Mouse (Mus musculus): ENCODE results near the gene Plxna2. TPM values are rescaled to one million over a fixed set of nuclear protein-coding genes. Genes with fewer than 3 reads are reported as not detected.

Plxna2 gene
- 10 to 100 TPM in 1 of 2 experiments, 1 to 10 TPM in 1; 9.7 to 10.3 TPM for total RNA-seq (2021)
- long read RNA-seq, experiment 1, full-length matches to known transcripts = 2 of 7 reads
- long read RNA-seq, experiment 1, partial matches to known transcripts = 3 of 7 reads
- long read RNA-seq, experiment 1, other reads (novel, unspliced or antisense) = 2 of 7 reads
- long read RNA-seq, experiment 2, partial matches to known transcripts = 0 of 1 reads
- long read RNA-seq, experiment 2, other reads (novel, unspliced or antisense) = 1 of 1 reads

DNA sequence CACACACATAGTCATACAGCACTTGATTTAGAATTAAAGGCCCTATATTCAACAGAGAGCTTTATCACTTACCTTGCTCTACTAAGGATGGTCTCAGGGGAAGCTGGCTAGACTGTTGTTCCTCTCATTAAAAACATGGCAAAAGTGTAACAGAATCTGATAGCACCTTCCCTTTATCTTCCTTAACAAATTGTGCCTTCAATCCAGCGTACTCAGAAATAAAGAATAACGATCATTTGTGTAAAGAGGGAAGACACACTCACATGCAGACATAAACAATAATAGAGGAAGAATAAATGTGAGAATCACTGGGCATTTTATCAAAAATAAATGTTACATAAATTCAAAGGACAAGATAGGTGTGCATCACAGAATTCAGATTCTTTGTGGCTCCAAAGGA is at the start of gene Plxna2:
Gene Plxna2, plus strand, starts transcription at position 301 of the 400 bp plus-strand sequence.
- no peak for DNase-seq (ENCODE audit: low spot score)

DNA sequence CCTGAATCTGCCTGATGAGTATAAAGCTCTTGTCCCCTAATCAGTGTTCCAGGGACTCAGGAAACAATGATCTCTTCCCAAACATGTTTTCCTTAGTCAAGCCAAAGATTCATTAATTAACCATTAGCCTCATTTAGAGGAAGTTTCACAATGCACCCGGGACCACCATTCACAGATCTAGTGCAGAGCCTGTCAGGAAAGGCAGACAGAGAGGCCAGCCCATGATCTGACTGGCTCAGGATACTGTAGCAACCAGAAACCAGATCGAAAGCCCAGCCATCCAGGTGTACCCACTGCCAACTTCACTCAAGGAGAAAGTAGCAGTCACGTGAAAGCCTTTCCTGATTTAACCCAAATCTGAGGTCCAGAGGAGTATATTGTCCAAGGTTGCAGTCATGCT is 44.1 kb upstream of the Plxna2 start:
- DNase-seq (ENCODE audit: low spot score) = no peak

DNA sequence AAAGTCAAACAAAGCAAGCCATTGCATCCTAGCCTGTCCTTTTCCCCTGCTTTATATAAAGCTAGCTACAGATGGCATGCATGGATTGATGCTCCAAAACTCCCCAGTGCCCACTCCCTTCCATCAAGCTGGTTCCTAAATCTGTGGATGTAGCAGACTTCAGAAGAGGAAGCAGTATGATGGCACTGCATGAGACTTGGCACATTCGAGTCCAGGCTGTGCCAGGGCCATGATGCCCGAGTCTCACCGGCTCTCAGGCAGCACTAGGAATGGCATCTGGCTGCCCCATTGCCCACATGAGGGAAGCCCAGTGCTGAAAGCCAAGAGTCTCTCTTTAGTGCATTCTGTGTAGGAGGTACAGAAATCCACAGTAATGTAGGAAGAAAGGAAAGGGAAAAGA is 39.7 kb upstream of the Plxna2 start:
- no peak for DNase-seq (ENCODE audit: low spot score)

DNA sequence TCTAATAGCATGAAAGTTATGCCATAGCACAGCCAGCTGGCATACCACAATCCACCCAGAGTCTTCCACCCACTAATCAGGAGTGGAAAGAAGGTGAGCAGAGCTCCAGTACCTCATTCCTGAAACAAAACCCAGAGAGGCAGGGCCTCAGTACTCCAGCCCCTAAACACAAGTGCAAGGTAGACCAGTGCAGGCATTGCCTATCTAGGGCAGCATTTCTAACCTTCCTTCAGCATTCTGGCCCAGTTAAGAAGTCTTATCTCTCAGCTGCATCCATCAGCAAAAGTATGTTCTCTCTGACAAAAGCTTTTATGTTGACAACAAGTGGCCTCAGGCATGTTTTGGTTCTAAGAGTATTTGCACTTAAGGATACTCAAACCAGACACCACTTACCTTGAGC is 37.5 kb upstream of the Plxna2 start:
- no peak for DNase-seq (ENCODE audit: low spot score)

DNA sequence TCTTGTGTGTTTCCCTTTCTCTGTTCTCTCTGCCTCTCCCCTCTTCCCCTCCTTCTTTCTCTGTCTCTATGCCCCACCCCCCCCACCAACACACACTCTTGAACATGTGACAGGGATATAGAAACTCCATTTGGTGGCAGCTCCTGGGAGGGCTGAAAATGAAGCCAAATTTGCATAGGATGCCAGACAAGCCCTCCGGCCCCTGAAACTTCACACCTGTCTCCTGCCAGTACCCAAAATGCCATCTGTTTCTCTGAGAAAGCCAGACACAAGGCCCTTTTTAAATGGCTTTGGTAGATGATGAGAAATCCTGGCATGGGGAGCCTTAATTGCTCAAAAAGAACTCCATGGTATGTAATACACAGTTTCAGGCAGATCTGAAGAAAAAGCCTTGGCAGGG is 31.3 kb upstream of the Plxna2 start:
- no peak for DNase-seq (ENCODE audit: low spot score)

DNA sequence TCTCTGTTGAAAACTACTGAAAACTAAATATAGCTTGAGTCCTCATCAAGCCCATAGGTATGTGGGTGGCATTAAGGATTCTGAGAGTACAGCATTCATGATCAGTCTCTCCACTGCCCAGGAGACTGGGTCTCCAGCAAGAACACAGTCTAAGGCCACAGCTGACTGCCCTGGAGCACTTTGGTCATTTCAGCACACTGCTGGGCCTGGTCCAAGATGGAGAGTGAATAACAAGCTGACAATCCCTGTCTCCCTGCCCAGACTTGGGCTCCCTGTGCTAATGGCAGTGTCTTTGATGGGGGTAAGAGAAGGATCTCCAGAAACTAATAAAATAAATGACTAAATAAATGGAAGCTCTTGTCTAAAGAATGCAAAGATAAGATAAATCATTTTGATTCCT is 30.5 kb upstream of the Plxna2 start:
- DNase-seq (ENCODE audit: low spot score) = no peak

DNA sequence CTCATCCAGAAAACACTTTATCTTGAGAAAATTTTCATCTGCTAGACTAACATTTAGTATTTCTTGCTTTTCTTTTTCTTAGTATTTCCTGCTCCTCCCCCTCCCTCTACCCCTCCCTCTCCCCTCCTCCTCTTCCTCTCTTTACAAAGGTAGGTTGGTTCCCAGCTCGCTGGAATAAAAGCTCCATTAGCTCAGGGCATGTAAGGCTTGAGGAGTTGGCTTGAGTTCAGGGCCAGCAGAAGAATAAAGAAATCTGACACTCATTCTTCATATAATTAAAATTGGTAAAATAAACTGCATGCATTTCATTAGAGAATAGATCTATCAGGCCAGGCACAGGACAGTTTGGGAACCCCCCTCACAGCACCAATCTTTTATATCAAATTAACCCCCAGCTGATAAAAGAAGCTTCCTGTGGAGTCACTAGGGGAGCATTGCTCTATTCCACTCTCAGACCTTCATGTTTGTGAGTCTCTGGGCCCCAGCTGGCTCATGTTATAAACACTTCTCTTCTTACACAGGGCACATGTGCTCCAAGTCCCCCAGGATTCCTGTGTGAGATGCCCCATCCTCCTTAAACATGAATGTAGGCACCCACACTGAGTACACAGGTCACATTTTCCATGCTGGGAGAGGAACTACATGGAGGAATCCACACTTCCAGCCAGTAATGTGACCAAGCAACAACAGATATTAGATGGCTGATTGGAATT is 29.9 kb upstream of the Plxna2 start:
- no peak for DNase-seq (ENCODE audit: low spot score)

DNA sequence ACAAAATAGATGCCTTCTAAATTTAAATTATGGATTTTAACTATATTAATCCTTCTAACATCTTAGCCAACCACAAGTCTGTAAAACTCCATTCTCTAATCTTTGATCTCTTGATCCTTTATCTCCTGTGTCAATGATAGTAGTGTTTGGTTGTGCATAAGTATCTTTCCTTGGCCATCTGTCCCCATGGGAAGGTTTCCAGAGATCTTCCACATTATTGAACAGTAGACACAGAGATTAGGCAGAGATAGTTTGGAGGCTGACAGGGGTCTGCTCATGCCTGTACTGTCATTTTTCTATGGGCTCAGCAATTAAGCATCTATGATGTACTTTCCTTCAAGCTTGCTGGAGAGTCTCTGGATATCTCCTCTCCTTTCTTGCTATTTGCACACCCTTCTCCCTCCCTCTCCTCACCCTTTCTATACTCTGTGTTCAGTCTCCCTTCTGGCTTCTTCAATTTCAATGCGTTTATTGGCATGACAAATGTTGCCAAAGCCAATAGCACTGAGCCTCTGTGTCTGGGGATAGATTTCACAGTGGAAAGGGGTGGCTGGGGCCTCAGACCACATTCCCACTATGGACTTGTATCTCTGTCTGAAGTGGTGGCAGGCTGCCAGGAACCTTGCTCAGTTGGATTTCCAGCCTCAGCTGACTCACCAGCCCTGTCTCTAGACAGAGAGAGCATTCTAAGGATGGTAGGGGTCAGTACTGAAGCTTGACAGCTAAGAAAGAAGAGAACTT is 29.1 kb upstream of the Plxna2 start:
- no peak for DNase-seq (ENCODE audit: low spot score)

DNA sequence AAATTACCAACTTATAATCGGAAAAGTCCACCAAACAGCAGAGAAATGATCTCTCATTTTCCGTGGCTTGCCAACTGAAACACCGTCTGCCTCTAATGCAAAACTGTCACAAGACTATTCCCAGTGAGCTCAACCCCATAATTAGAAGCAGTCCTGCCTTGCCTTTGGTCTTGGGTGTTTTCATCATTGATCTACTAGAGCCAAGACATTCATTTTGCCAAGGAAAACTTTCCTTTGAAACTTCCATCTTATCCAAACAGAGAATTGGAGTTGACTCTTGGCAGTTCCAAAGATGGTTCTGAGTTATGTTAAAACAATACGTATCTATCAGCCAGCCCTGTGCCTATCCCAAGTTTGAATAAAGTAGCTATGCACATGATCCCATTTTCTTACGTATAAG is 24.9 kb upstream of the Plxna2 start:
- no peak for DNase-seq (ENCODE audit: low spot score)

DNA sequence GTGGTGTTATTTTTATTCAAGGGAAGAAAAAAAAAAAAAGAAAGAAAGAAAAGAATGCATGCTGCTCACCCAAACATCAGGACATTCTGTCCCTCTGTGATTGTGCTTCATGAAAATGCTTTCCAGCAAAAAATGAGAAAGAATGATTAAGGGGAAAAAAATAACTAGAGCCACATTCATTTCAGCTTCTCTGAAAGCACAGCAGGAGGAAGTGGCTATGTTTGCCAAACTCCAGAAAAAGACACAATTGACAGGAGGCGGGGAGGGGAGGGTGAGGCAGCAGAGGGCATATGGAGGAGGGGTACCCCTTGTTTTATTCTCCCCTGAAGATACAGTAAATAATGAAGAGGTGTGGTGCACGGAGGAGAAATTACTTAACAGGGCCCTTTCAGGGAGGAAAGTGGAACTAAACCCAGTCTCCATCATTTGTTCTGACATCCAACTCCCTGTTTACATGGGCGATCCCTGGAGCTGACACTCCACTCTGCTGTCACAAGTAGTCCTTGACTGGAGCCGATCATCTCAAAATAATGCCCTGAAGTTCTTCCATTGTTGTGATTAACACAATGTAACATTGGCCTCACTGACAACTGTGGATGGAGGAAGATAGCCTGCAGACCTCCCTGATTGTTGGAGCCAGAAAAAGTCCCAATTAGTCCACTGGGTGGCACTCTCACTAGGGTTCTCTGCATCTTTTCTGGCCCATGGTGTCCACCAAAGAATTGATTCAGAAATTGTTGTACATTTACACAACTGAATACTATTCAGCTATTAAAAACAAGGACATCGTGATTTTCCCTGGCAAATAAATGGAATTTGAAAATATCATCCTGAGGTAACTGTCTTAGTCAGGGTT is 10.4 kb upstream of the Plxna2 start:
- no peak for DNase-seq (ENCODE audit: low spot score)

DNA sequence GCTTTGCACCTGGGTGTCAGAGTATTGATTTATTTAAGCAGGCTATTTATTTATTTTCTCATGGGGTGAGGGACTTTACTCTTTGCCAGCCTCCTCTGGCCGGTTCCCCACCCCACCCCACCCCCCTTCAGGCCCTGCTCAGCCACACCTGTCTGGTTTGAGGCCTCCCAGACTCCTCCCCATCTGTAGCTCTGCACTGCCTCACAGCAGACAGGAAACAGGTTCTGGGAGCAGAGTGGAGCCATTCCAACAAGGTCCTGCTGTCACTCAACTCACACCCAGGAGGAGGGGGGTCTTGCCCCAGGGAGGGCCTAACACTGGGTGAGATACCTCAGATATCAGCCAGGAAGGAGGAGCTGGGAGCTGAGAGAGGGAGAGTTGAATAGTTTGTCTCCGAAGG is 7.5 kb upstream of the Plxna2 start:
- DNase-seq (ENCODE audit: low spot score) = no peak

DNA sequence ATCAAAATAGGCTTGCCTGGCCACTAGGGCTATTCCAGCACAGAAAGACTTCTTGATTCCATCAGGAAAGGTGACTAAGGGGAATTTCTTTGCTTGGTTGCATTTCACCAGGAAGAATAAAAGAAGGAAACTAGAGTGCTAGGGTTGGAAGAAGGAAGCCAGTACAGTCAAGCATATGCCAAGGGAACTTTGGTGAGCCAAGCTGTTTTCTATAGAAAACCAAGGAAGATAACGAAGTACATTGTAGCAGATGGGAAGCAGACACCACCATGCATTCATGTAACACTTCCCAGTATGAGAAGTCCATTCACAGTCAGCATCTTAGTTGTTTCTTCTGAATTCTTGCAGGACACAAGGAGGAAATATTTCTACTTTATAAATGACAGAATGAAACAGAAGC is 5.4 kb upstream of the Plxna2 start:
- no peak for DNase-seq (ENCODE audit: low spot score)

DNA sequence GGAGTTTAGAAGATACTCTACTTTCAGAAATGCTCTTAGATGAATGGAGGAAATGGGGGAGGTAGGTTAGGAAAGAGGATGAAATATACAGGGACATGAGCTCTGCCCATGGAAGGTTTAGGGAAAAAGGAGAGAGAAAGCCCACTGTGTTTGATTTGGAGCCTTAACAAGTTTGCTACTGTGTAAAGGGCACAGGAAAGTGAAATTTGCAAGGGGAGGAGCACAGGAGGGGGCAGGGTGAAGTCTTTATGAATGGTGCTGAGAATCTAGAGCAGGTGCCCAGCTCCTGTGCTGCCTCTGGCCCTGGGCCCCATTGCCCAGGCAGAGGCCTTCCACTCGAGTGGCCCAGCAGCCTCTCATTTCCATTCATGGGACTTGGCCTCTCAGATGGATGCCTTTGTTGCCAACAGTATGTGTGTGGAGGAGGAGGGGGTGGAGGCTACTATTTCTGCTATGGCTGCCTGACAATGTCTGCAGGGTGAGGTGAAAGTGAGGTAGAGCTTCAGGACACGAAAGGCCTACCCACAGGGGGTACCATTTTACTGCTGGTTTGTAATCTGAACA is 4.7 kb upstream of the Plxna2 start:
- no peak for DNase-seq (ENCODE audit: low spot score)

DNA sequence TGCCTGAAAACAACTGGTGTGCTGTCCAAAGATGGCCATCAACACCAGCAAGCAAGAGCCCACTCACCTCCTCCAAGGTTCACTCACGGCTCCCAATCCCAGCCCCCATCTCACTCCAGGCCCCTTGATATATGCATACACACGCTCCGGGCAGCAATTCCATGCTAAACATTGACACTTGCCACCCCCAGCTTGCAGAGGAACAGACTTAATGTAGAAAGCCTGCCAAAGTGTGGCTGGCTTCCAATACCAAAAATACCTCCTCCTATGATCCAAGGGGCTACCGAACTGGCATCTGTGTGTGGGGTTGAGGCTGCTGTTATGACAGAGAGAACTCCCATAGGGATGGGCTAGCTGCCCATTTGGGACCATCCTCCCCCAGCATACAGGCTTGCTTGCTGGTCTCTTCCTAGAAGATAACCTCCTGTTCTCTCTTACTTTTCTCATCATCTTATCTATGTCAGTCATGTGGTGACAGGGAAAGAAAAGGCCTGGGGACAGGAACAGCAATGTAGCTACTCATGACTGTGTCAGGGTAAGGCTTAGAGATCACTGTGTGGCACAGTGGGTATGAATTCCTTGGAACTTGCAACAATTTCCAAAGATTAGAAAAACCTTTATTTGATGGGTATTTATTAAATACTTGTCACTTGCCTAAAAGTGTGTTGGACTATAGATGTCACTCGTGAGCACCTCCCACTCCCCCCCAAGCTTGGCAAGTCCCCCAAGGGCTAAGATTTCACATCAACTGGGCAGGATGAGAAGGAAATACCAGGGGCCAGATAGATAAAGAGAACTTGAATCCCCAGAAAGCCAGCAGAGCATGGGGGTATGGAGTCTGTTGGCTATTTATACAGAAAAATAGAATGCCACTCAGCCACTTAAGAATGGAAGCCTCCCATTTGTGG is 3.8 kb upstream of the Plxna2 start:
- no peak for DNase-seq (ENCODE audit: low spot score)

DNA sequence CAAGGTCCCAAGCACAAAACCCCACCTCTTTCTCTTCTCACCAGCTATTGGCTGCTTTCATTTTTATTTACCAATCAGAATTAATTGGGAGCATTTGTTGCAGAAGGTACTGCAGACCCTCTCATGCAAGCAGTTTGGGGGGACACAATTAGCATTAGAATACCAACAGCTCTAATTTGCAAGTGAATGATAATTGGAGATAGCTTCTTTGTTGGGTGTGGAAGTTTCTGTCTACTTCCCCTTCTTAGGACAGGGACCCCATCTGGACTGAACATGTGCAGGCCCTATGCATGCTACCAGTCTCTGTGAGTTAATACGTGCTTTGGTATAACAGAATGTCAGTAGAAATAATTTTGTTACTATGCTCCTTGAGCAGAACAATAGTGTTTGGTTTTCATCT is 1.9 kb upstream of the Plxna2 start:
- DNase-seq (ENCODE audit: low spot score) = no peak

DNA sequence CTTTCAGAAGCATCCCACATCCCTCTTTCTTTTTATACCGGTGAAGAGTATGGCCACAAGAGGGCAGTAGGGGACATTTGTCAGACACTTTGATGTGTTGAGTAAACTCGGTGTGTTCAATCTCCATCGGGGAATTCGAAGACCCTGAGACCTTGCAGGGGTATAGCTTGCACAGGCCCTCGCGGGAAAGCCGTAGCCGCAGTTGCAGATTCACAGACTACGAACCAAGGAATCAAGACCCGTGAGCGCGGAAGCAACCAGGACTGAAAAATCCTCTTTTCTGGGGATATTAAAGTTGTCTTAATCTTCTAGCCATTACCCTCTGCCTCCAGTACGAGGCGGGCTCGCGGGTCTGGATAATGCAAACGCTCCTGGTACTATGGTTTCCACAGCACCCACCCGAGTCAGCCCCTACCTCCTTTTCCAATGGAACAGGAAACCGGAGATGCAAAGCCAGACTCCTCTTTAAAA is 858 bp downstream of the Plxna2 start:
- DNase-seq (ENCODE audit: low spot score) = peak; percentile 85

DNA sequence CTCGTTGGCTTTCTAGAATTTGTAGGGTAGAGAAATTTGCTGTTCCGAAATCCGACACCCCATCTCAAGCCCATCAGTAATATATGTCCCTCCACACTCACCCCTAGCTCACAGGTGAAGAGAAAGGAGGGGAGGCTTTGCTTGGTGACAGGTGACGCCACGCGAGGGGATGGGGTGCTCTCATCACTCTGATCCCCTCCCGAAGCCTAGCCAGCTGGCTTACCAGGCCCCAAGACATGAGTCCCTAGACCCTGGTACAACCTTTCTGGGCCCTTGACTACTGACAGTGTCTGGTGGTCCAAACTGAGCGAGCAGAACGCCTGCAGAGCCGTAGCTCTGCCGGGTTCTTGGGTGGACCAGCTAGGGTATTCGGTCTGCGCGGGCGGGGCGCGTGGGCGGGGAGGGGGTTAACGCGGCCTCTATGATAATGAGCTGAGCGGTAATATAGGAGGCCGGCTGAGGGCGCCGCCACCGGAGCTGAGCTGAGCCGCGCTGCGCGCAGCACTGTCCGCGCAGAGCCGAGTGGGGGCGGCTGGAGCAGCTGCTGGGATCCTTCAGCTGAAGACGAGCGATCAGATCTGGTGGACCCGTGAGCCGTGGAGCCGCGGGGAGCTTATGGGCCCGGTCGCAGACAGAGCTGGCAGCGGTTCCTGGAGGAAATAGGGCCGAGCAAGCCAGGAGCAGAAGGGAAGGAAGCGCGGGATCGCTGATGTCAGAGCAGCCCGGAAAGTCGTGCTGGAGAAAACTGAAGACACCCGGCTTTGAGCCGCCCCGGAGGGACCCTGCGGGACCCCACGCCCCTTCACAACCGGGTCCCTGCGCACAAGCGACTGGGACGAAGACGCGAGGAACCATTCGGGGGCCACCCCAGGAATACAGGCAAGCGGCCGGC is 1.6 kb downstream of the Plxna2 start:
- peak; percentile 81 for DNase-seq (ENCODE audit: low spot score)

DNA sequence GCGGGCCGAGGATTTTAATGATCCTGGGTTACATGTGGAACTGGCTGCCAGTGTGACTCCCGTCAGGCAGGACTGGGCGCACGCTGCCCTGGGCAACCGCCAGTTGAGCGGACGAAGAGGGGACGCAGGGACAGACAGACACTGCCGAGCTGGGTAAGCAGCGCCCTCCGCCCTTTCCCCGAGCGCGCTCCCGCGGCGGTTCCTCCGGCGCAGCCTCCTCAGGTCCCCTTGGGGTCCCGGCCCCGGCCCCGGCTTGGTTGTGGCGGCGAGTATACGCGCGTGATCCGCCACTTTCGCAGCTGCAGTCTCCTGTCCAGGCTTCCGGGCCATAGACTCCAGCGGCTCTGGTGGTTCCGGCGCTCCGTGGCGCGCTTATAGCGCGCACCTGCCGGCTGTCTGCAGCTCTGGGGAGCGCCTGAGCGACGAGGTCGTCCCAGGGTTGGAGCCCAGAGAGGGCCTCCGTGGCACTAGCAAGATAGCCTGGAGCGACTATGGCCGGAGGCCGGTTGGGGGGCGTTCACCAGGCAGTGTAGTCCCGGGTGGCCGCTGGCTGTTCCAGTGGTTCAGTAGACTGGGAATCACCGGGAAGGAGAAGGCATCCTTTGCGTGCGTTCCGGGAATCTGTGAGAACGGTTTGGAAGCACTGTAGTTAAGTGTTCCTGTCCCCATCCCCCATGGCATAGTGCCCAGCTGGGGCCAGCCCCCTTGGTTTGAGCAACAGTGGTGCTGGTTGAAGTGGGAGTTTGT is 2.4 kb downstream of the Plxna2 start:
- DNase-seq (ENCODE audit: low spot score) = peak; percentile 53

Data from gastrocnemius, adult 18-20 months (tissue).